Mouse (Mus musculus): ENCODE data around the gene Vdr. TPM values are rescaled to one million over a fixed set of nuclear protein-coding genes. Genes with fewer than 3 reads are reported as not detected.

Gene Vdr
- polyA plus RNA-seq, 1 experiment from 2014 or later = not detected

Other genes starting within 250 kb of the Vdr start
- 45.5 and 50.3 TPM in 2 replicates for gene Rpap3, start 204.8 kb downstream of the Vdr start, polyA plus RNA-seq (2014; fragmentation: Nextera tagmentation; extraction: Ambion mirVana)
- gene Endou, start 179.3 kb downstream of the Vdr start, polyA plus RNA-seq (2014; fragmentation: Nextera tagmentation; extraction: Ambion mirVana) = 0.14 TPM in 1 of 2 replicates, not detected in the other
- 7.2 and 8.8 TPM in 2 replicates for gene Rapgef3, start 142.7 kb downstream of the Vdr start, polyA plus RNA-seq (2014; fragmentation: Nextera tagmentation; extraction: Ambion mirVana)
- 72.9 and 100 TPM in 2 replicates for gene Slc48a1, start 132.1 kb downstream of the Vdr start, polyA plus RNA-seq (2014; fragmentation: Nextera tagmentation; extraction: Ambion mirVana)
- 29.8 and 30.5 TPM in 2 replicates for gene Hdac7, start 66.1 kb downstream of the Vdr start, polyA plus RNA-seq (2014; fragmentation: Nextera tagmentation; extraction: Ambion mirVana)
- gene Tmem106c, start 53.6 kb upstream of the Vdr start, polyA plus RNA-seq (2014; fragmentation: Nextera tagmentation; extraction: Ambion mirVana) = 52.3 and 63.6 TPM in 2 replicates
- 39.3 and 45.2 TPM in 2 replicates for gene Col2a1, start 94.1 kb upstream of the Vdr start, polyA plus RNA-seq (2014; fragmentation: Nextera tagmentation; extraction: Ambion mirVana)
- 72.4 and 80.5 TPM in 2 replicates for gene Pfkm, start 182.0 kb upstream of the Vdr start, polyA plus RNA-seq (2014; fragmentation: Nextera tagmentation; extraction: Ambion mirVana)
- gene Senp1, start 183.1 kb upstream of the Vdr start, polyA plus RNA-seq (2014; fragmentation: Nextera tagmentation; extraction: Ambion mirVana) = 26.1 and 27.2 TPM in 2 replicates